Mouse (Mus musculus): ENCODE measurements around the gene Olfr1259. TPM values are rescaled to one million over a fixed set of nuclear protein-coding genes. Genes with fewer than 3 reads are reported as not detected.

Gene Olfr1259
- not detected in 2 replicates for polyA plus RNA-seq (2012; rRNA removed)

GRCm38 (mm10) chr2:89948564-89948963 lies at the start of gene Olfr1259:
Gene Olfr1259, minus strand, starts transcription at chr2:89948664.

GRCm38 (mm10) chr2:89990921-89991320 lies 42.5 kb upstream of the Olfr1259 start, which contains the start of gene Olfr1261:
Gene Olfr1261, plus strand, starts transcription at chr2:89991221.

GRCm38 (mm10) chr2:89974184-89974583 lies 25.7 kb upstream of the Olfr1259 start, which contains the start of gene Olfr1260:
Gene Olfr1260, plus strand, starts transcription at chr2:89974340.

DNA sequence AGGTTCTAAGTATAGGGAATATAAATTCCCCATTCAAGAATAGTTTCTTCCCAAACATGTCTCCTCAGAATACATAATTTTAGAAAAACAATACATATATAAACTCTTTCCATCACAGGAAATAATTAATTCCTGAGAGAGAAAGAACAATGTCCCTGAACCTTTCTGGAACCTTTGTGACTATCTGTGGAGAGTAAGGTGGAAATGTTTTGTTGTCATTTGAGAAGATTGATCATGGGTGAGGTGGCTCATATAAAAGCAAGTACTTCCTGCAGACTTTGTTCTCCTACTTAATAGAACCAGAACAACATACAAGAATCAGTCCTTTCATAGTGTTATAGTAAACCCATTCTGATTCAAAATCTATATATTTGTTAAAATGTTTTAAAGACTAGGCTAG lies 21.5 kb downstream of the Olfr1259 start, which contains the start of gene Olfr1258:
Gene Olfr1258 (plus strand): TSS at position 301 of the 400 bp plus-strand sequence.

Other genes starting within 250 kb of the Olfr1259 start
- not detected in 2 replicates for gene Olfr1252, start 223.7 kb downstream of the Olfr1259 start, polyA plus RNA-seq (2012; rRNA removed)
- gene Olfr1253, start 191.6 kb downstream of the Olfr1259 start, polyA plus RNA-seq (2012; rRNA removed): not detected in 2 replicates
- not detected in 2 replicates for gene Olfr1254, start 155.0 kb downstream of the Olfr1259 start, polyA plus RNA-seq (2012; rRNA removed)
- gene Olfr1255, start 136.6 kb downstream of the Olfr1259 start, polyA plus RNA-seq (2012; rRNA removed): not detected in 2 replicates
- gene Olfr1256, start 107.1 kb downstream of the Olfr1259 start, polyA plus RNA-seq (2012; rRNA removed): not detected in 2 replicates
- gene Olfr48, start 100.5 kb downstream of the Olfr1259 start, polyA plus RNA-seq (2012; rRNA removed): not detected in 2 replicates
- gene Olfr1257, start 70.2 kb downstream of the Olfr1259 start, polyA plus RNA-seq (2012; rRNA removed): not detected in 2 replicates
- not detected in 2 replicates for gene Olfr1258, start 21.4 kb downstream of the Olfr1259 start, polyA plus RNA-seq (2012; rRNA removed)
- not detected in 2 replicates for gene Olfr1260, start 25.7 kb upstream of the Olfr1259 start, polyA plus RNA-seq (2012; rRNA removed)
- not detected in 2 replicates for gene Olfr1261, start 42.6 kb upstream of the Olfr1259 start, polyA plus RNA-seq (2012; rRNA removed)
- not detected in 2 replicates for gene Olfr1262, start 51.5 kb upstream of the Olfr1259 start, polyA plus RNA-seq (2012; rRNA removed)
- not detected in 2 replicates for gene Olfr1263, start 63.5 kb upstream of the Olfr1259 start, polyA plus RNA-seq (2012; rRNA removed)
- not detected in 2 replicates for gene Olfr1264, start 76.9 kb upstream of the Olfr1259 start, polyA plus RNA-seq (2012; rRNA removed)
- not detected in 2 replicates for gene Olfr1265, start 86.7 kb upstream of the Olfr1259 start, polyA plus RNA-seq (2012; rRNA removed)
- gene Olfr140, start 114.9 kb upstream of the Olfr1259 start, polyA plus RNA-seq (2012; rRNA removed): not detected in 2 replicates
- not detected in 2 replicates for gene Olfr1269, start 172.7 kb upstream of the Olfr1259 start, polyA plus RNA-seq (2012; rRNA removed)
- gene Olfr32, start 193.6 kb upstream of the Olfr1259 start, polyA plus RNA-seq (2012; rRNA removed): not detected in 2 replicates
- gene Olfr1270, start 204.4 kb upstream of the Olfr1259 start, polyA plus RNA-seq (2012; rRNA removed): not detected in 2 replicates